Mouse (Mus musculus) embryonic facial prominence, embryonic 14.5 days (tissue): Measurements from ENCODE around the gene Rbm14. TPM values are rescaled to one million over a fixed set of nuclear protein-coding genes. Genes with fewer than 3 reads are reported as not detected.

Source experiments
- ATAC-seq: fragments of 200-750 bp; cut with Nextera tagmentation; 2 replicates; pipeline ENCODE4 v1.8.0; 2017; ENCODE audit warnings: low read depth, moderate number of reproducible peaks, moderate TSS enrichment
- DNase-seq: peaks from one replicate; pipeline ENCODE4 v3.0.0-alpha.2; 2015; ENCODE audit warnings: low spot score
- H3K27ac ChIP-seq: fragments of 300-500 bp; sonication (generic); replicated peaks from 2 replicates; pipeline ENCODE4 v1.5.1; 2014; ENCODE audit warnings: low read depth, mild to moderate bottlenecking, low read length, moderate library complexity
- H3K27me3 ChIP-seq: fragments of 300-500 bp; sonication (generic); replicated peaks from 2 replicates; pipeline ENCODE4 v1.6.1; 2014; ENCODE audit warnings: low read length; ENCODE audit not compliant: control insufficient read depth, insufficient read depth
- H3K36me3 ChIP-seq: fragments of 300-500 bp; sonication (generic); 2 replicates; pipeline ENCODE4 v1.6.1; 2014; ENCODE audit warnings: low read length, mixed read lengths; ENCODE audit not compliant: control insufficient read depth, insufficient read depth
- H3K4me1 ChIP-seq: fragments of 300-500 bp; sonication (generic); 2 replicates; pipeline ENCODE4 v1.6.1; 2014; ENCODE audit warnings: antibody characterized with exemption, low read length; ENCODE audit not compliant: control insufficient read depth, insufficient read depth
- H3K4me2 ChIP-seq: fragments of 300-500 bp; sonication (generic); 2 replicates; pipeline ENCODE4 v1.6.1; 2014; ENCODE audit warnings: low read depth, mild to moderate bottlenecking, low read length, moderate library complexity, mixed read lengths
- H3K4me3 ChIP-seq: fragments of 300-500 bp; sonication (generic); 2 replicates; pipeline ENCODE4 v1.5.1; 2014; ENCODE audit warnings: low read depth, mild to moderate bottlenecking, low read length
- H3K9ac ChIP-seq: fragments of 300-500 bp; sonication (generic); 2 replicates; pipeline ENCODE4 v1.6.1; 2014; ENCODE audit warnings: low read depth, mild to moderate bottlenecking, low read length, moderate library complexity, mixed read lengths
- H3K9me3 ChIP-seq: fragments of 300-500 bp; sonication (generic); 2 replicates; pipeline ENCODE4 v1.6.1; 2016; ENCODE audit warnings: low read length; ENCODE audit not compliant: control insufficient read depth
- WGBS: fragments of 180-500 bp; shearing (Covaris S2); extraction: QIAGEN DNeasy Blood & Tissue Kit; methylation state at CpG from one replicate; pipeline ENCODE4 v1.1.7; 2014; 5-methylcytosine and 5-hydroxymethylcytosine counted together
- polyA plus RNA-seq: library from polyadenylated mRNA; unstranded; fragments of >200 nt; fragmentation: Nextera tagmentation; extraction: Ambion mirVana; gene quantifications from 2 replicates; pipeline ENCODE4 v1.2.1, GENCODE M21; 2014

Rbm14 gene
- polyA plus RNA-seq = 61.5 and 65.3 TPM in 2 replicates

DNA sequence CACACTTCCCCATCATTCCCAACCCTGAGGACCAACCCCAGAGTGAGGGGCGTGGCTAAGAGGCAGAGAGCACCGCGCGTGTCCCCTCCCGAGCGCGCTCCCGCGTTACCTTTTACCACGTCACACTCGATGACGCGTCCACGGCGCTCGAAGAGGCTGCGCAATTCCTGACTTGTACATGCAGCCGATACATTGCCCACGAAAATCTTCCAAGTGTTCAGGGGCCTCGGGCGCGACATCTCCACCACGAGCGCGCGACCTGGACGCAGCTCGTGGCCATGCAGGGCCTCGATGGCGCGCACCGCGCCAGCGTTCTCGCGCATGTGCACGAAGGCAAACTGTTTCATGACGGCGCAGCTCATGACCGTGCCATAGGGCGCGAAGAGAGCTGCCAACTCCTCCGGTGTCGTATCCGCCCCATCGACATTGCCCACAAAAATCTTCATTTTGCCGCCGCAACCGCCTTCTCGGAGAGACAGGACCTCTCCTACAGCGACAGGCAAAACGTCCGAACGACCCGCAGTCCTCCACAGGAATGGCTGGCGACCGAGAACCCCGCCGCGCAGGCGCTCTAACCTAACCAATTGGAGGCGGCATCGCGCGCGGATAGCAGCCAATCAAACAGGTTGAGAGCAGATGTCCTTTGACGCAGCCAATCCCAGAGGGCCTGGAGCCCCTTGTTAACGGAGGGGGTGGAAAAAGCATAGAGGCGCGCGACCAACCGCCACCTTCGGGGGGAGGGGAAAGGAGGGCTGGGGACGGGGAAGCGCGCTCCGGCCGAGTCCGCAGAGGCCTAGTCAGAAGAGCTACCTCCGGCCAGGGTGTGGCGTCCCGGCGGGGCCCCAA lies at the start of gene Rbm14, which contains the start of gene Gm21992:
TSS of gene Rbm14 (minus strand) at position 572 of the 846 bp plus-strand sequence.
TSS of gene Gm21992 (minus strand) at position 550 of the 846 bp plus-strand sequence.
- Histone ChIP-seq H3K4me2 (peak within 1 kb of the TSS; percentile 76), H3K27me3 (no peaks in the 10 kb centered on the region), H3K9me3 (no peaks in the 10 kb centered on the region), H3K4me3 (peak within 1 kb of the TSS; percentile 75), H3K27ac (peak within 1 kb of the TSS; percentile 94), H3K9ac (peak within 1 kb of the TSS; percentile 74), H3K4me1 (peaks cover 17% of the 10 kb centered on the region), H3K36me3 (no peaks in the 10 kb centered on the region)
- ATAC-seq (peak; percentile 98), DNase-seq (peak; percentile 100)
- WGBS = under 1% methylated on average over 81 of the region's 83 CpGs

DNA sequence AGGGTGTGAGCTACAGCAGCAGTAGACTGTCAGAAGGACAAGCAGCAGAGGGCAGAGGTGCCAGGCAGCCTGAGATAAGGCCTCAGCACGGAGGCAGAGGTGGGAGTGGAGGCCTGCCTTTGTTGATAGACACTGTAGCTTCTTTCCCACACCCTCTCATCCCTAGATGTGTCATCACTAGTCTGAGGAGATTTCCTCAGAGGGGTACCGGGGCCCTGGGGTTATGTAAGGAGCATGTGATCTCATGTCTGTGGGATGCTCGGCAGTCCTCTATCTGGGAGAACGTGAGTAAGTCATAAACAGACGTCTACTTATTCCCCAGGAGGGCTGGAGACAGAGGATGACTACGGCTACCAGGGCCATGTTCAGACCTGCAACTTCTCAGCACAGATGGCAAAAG lies 47.6 kb upstream of the Rbm14 start:
- no peaks in the 10 kb centered on the region for H3K27me3 ChIP-seq
- 0 out of 2 replicates have a peak, but pooled peaks cover 7% of the 10 kb centered on the region for H3K4me1 ChIP-seq
- no peak overlapping the region for H3K4me2 ChIP-seq
- no peak overlapping the region for H3K4me3 ChIP-seq
- no peaks in the 10 kb centered on the region for H3K36me3 ChIP-seq
- no peak overlapping the region for H3K9ac ChIP-seq
- WGBS = 63% methylated on average over 6 of the region's 6 CpGs
- no peak for DNase-seq
- H3K27ac ChIP-seq = no peak overlapping the region
- no peaks in the 10 kb centered on the region for H3K9me3 ChIP-seq
- no peak for ATAC-seq

DNA sequence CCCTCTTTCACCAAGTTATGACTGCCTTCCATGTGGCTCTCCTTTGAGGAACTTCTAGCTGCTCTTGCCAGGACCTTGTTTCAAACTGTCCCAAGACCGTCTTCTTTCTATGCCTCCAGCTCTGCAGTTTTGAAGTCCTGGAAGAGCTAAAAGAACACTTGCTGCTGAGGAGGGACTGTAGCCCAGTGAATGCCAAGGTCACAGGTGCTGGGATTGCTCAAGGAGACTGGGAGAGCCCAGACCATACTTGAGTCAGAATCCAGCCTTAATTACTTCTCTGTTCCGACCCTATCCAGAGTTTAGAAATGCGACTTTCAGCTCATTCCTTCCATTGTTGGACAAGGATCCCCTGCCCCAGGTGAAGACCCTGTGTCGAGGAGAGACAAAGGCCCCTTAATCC lies 44.5 kb upstream of the Rbm14 start:
- DNase-seq (no peak), ATAC-seq (no peak)
- Histone ChIP-seq H3K27ac (no peak overlapping the region), H3K4me2 (peak overlapping the region; percentile 97), H3K36me3 (no peaks in the 10 kb centered on the region), H3K4me3 (peak overlapping the region; percentile 53; the same call in 1 of the 2 replicates), H3K4me1 (0 out of 2 replicates have a peak, but pooled peaks cover 7% of the 10 kb centered on the region), H3K9ac (peak overlapping the region; percentile 68), H3K9me3 (no peaks in the 10 kb centered on the region), H3K27me3 (no peaks in the 10 kb centered on the region)
- 76% methylated on average over 4 of the region's 4 CpGs for WGBS

GRCm38 (mm10) chr19:4855470-4855820 lies 44.0 kb upstream of the Rbm14 start:
- WGBS = 2% methylated on average over 6 of the region's 14 CpGs
- no peaks in the 10 kb centered on the region for H3K27me3 ChIP-seq

DNA sequence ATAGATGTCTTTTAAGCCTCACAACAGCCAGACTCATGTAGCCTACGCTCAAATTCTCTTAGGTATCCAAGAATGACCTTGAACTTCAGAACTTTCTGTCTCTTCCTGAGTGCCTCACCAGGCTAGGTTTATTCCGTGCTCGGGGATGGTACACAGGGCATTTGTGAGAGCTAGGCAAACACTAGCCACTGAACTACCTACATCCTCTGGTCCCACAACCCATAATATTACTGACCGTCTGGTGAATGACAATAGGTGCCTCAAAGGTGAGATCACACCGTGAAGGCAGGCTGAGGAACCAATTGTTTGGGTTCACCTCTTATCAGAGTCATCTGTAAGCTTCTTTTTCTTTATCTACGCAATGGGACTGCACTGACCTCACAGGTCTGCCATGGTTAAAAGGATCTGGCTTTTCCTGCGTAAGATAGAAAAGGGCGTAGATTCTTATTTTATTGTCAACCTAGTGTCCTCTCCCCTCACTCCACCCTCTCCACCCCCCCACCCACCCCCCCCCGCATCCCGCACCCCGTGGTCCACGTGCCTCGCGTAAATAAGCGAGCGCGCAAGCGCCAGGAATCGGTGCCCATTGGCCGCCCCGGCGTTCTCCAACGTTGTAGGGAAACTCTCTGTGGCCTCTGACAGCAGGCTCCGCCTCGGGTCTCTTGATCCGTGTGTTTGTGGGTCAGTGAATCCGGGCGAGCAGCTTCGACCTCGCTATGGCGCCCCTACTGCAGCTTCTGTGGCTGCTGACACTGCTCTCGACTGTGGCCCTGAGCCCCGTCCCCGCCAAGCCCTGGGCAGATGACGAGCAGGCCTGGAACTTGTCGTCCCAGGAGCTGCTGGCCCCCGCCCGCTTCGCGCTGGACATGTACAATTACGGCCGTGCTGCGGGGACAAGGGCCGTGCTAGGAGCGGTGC lies 43.4 kb upstream of the Rbm14 start, which contains the start of gene Ctsf:
TSS of gene Ctsf (plus strand) at position 579 of the 918 bp plus-strand sequence.
- H3K27ac ChIP-seq = no peak within 1 kb of the TSS
- peak within 1 kb of the TSS; percentile 53 for H3K4me3 ChIP-seq
- DNase-seq (peak; percentile 90), ATAC-seq (peak; percentile 96)
- peak within 1 kb of the TSS; percentile 97 for H3K4me2 ChIP-seq
- WGBS = 6% methylated on average over 35 of the region's 45 CpGs
- H3K9me3 ChIP-seq = no peaks in the 10 kb centered on the region
- H3K36me3 ChIP-seq = no peaks in the 10 kb centered on the region
- H3K4me1 ChIP-seq = 0 out of 2 replicates have a peak, but pooled peaks cover 7% of the 10 kb centered on the region
- H3K27me3 ChIP-seq = no peaks in the 10 kb centered on the region
- H3K9ac ChIP-seq = peak within 1 kb of the TSS; percentile 68

More at GRCm38 (mm10) chr19:4855470-4855820, 44.0 kb upstream of the Rbm14 start:
- Histone ChIP-seq H3K9me3 (no peaks in the 10 kb centered on the region), H3K27ac (no peak overlapping the region), H3K4me1 (0 out of 2 replicates have a peak, but pooled peaks cover 7% of the 10 kb centered on the region), H3K9ac (peak overlapping the region; percentile 68), H3K36me3 (no peaks in the 10 kb centered on the region), H3K4me2 (peak overlapping the region; percentile 97), H3K4me3 (peak overlapping the region; percentile 53)
- DNase-seq = no peak
- peak; percentile 13; the same call in 1 of the 2 replicates for ATAC-seq

DNA sequence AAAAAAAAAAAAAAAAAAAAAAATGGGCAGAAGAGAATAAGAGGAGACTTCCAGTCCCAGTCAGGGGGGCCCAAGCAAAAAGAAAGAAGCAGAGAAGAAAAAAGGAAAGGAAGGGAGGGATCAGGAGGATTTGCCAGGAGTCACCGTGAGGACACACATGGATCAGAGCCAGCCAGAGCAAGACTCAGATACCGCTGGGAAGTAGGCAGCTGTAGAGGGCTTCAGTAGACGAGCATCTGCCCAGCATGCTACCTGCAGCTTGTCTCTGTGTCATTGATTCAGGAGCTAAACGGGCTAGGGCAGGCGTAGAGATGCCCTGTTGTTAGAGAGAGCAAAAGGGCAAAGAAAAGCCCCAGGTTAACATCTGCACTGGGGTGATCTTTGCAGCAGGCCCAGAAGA lies 38.8 kb upstream of the Rbm14 start:
- H3K36me3 ChIP-seq = no peaks in the 10 kb centered on the region
- no peaks in the 10 kb centered on the region for H3K4me1 ChIP-seq
- DNase-seq = no peak
- ATAC-seq = no peak
- H3K27me3 ChIP-seq = no peaks in the 10 kb centered on the region
- 39% methylated on average over 5 of the region's 5 CpGs for WGBS
- H3K27ac ChIP-seq = no peak overlapping the region
- H3K9ac ChIP-seq = no peak overlapping the region
- H3K4me2 ChIP-seq = no peak overlapping the region
- H3K4me3 ChIP-seq = no peak overlapping the region
- no peaks in the 10 kb centered on the region for H3K9me3 ChIP-seq

DNA sequence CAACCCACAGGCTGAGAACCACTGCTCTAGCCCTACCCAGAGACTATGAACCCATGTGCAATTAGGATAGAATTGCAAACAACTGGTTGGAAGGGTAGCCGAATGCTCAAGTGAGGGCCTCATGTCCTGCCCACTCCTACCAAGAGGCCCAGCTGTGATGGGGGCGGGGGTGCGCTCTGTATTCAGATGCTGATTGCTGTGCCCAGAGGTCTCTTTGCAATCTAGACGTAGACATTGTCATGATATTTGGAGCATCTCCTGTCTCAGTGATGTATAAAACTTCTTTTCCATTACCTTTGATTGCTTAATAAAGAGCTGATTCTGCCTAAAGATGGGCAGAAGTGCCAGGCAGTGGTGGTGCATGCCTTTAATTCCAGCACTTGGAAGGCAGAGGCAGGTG lies 38.4 kb upstream of the Rbm14 start:
- no peak overlapping the region for H3K4me3 ChIP-seq
- H3K4me1 ChIP-seq = no peaks in the 10 kb centered on the region
- no peaks in the 10 kb centered on the region for H3K9me3 ChIP-seq
- H3K27me3 ChIP-seq = no peaks in the 10 kb centered on the region
- no peak overlapping the region for H3K4me2 ChIP-seq
- ATAC-seq (no peak), DNase-seq (no peak)
- WGBS = 54% methylated on average over 4 of the region's 4 CpGs
- H3K27ac ChIP-seq = no peak overlapping the region
- no peaks in the 10 kb centered on the region for H3K36me3 ChIP-seq
- no peak overlapping the region for H3K9ac ChIP-seq

GRCm38 (mm10) chr19:4847490-4847889 lies 36.1 kb upstream of the Rbm14 start:
- Histone ChIP-seq H3K9me3 (no peaks in the 10 kb centered on the region), H3K4me3 (no peak overlapping the region), H3K27me3 (no peaks in the 10 kb centered on the region), H3K4me1 (no peaks in the 10 kb centered on the region), H3K27ac (no peak overlapping the region), H3K9ac (no peak overlapping the region), H3K4me2 (no peak overlapping the region), H3K36me3 (no peaks in the 10 kb centered on the region)
- peak; percentile 30 for DNase-seq
- ATAC-seq = no peak
- WGBS = 37% methylated on average over 7 of the region's 7 CpGs
